ENCODE assay signal across 8 mouse cellular contexts in the genomic region with DNA sequence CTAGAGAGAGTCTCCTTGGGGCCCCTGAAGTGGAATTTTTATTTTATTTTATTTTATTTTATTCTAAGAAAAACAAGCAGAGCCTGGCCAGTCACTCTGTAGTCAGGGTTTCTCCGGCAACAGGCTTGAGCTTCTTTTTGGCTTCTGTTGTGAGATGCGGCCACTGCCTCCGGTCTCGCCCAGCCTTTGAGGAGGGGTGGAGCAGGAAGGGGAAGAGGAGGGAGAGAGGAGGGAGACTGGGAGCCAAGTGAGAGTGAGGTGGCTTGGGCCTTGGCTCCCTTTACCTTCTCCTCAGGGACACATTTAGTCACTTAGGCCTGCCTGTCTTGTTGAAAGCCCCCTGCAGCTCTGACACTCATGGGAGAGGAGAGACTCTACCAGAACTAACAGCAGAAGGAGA.
A peak's percentile ranks its signal among the peaks of the same experiment; 100 is the strongest.
DNase-seq lines count a peak whose midpoint lies in the region; ATAC-seq lines count a peak whose summit lies in the region.

No protein-coding gene starts in this region.

- DNase-seq in adrenal gland, postnatal 14 days: peak; percentile 9
- DNase-seq in adrenal gland, adult 8-10 months: no peak
- DNase-seq in 3134 (ENCODE audit: extremely low read depth, insufficient read length, low spot score): peak; percentile 54
- no peak for DNase-seq in forebrain, embryonic 10.5 days (ENCODE audit: extremely low spot score, low spot score)
- DNase-seq in limb, embryonic 11.5 days (ENCODE audit: low spot score): no peak
- no peak for DNase-seq in layer of hippocampus, postnatal 36 days

- H3K27ac ChIP-seq in forebrain, embryonic 10.5 days: peak overlapping the region; percentile 44; the same call in 1 of the 2 replicates
- 0 out of 2 replicates have a peak overlapping the region, but pooled peaks have one; percentile 12 for H3K27ac ChIP-seq in limb, embryonic 11.5 days (replicated peaks; ENCODE audit: low read depth, low read length)
- H3K27ac ChIP-seq in stomach, embryonic 15.5 days: no peak overlapping the region

- H3K9ac ChIP-seq in limb, embryonic 11.5 days (ENCODE audit: low read length): no peak overlapping the region
- no peak overlapping the region for H3K9ac ChIP-seq in stomach, embryonic 15.5 days

- 10% methylated on average over 4 of the region's 4 CpGs for WGBS in forebrain, embryonic 10.5 days
- 26% methylated on average over 4 of the region's 4 CpGs for WGBS in limb, embryonic 11.5 days
- 69% methylated on average over 4 of the region's 4 CpGs for WGBS in stomach, embryonic 15.5 days

- peaks cover 24% of the 10 kb centered on the region for H3K27me3 ChIP-seq in forebrain, embryonic 10.5 days (ENCODE audit: poor library complexity, severe bottlenecking)
- no peaks in the 10 kb centered on the region for H3K27me3 ChIP-seq in limb, embryonic 11.5 days (ENCODE audit: control insufficient read depth, insufficient read depth, low read length)
- H3K27me3 ChIP-seq in stomach, embryonic 15.5 days (replicated peaks): no peaks in the 10 kb centered on the region; the same call in 1 of the 2 replicates

- H3K9me3 ChIP-seq in forebrain, embryonic 10.5 days: no peaks in the 10 kb centered on the region
- no peaks in the 10 kb centered on the region for H3K9me3 ChIP-seq in limb, embryonic 11.5 days (ENCODE audit: control insufficient read depth, low read length)
- H3K9me3 ChIP-seq in stomach, embryonic 15.5 days: no peaks in the 10 kb centered on the region

- H3K4me1 ChIP-seq in forebrain, embryonic 10.5 days: peaks cover 63% of the 10 kb centered on the region
- peaks cover 13% of the 10 kb centered on the region for H3K4me1 ChIP-seq in limb, embryonic 11.5 days (ENCODE audit: control insufficient read depth, insufficient read depth, low read length)
- peaks cover 16% of the 10 kb centered on the region; the same call in 1 of the 2 replicates for H3K4me1 ChIP-seq in stomach, embryonic 15.5 days

- H3K36me3 ChIP-seq in forebrain, embryonic 10.5 days (replicated peaks): no peaks in the 10 kb centered on the region
- no peaks in the 10 kb centered on the region for H3K36me3 ChIP-seq in limb, embryonic 11.5 days (ENCODE audit: control insufficient read depth, insufficient read depth, low read length)
- no peaks in the 10 kb centered on the region for H3K36me3 ChIP-seq in stomach, embryonic 15.5 days

- ATAC-seq in limb, embryonic 11.5 days (ENCODE audit: insufficient number of reproducible peaks, low FRiP score, low TSS enrichment, low read depth): no peak
- ATAC-seq in stomach, embryonic 15.5 days (ENCODE audit: insufficient read depth, low FRiP score, low read depth): no peak
- no peak for ATAC-seq in frontal cortex, adult (ENCODE audit: low TSS enrichment)

- peak overlapping the region; percentile 69; the same call in 1 of the 2 replicates for H3K4me2 ChIP-seq in limb, embryonic 11.5 days (ENCODE audit: low read depth, severe bottlenecking)
- H3K4me2 ChIP-seq in stomach, embryonic 15.5 days: peak overlapping the region; percentile 75

- H3K4me3 ChIP-seq in forebrain, embryonic 10.5 days: peak overlapping the region; percentile 64
- H3K4me3 ChIP-seq in limb, embryonic 11.5 days (ENCODE audit: low read depth, low read length): peak overlapping the region; percentile 36
- 0 out of 2 replicates have a peak overlapping the region, but pooled peaks have one; percentile 40 for H3K4me3 ChIP-seq in stomach, embryonic 15.5 days (replicated peaks)

Comparison
In these comparisons a context has a peak if more than half of its experiments do, and no peak if none do; other contexts are left out.
1. DNase-seq: peak in adrenal gland, postnatal 14 days (single experiment) and 3134 (single experiment); none in adrenal gland, adult 8-10 months (single experiment), forebrain, embryonic 10.5 days (single experiment), limb, embryonic 11.5 days (single experiment) and layer of hippocampus, postnatal 36 days (0 of 2).
2. Peak in every context shown above with its lines, with median percentiles within 50 percentile points of each other: H3K4me3 ChIP-seq.